Mouse (Mus musculus) adrenal gland, postnatal 36 days (tissue): ENCODE data around the gene Morn4. TPM values are rescaled to one million over a fixed set of nuclear protein-coding genes. Genes with fewer than 3 reads are reported as not detected.
"Not testable (repeated sequence)": the region's sequence is repeated elsewhere in the genome, so short reads cannot be mapped to it uniquely, and the experiment has no call there.

Source experiments
- DNase-seq, 2 experiments: peaks; one replicate each; pipeline ENCODE4 v3.0.0; 2021; ENCODE audit warnings: mixed read lengths in 1 of 2
- total RNA-seq, 2 experiments: library from RNA; stranded (reverse); gene quantifications; 2 replicates each; pipeline ENCODE4 v1.2.3; 2021

Morn4 gene
- total RNA-seq, 2 experiments from 2014 or later = 8.2 to 12.2 TPM

GRCm38 (mm10) chr19:42089103-42089747 is 3.1 kb upstream of the Morn4 start:
- DNase-seq = peak; percentile 46 to 66

- no peak for DNase-seq
Measured at GRCm38 (mm10) chr19:42085690-42086089, 467 bp downstream of the Morn4 start.

- not testable (repeated sequence) for DNase-seq
Measured at GRCm38 (mm10) chr19:42081613-42082012, 4.5 kb downstream of the Morn4 start.

GRCm38 (mm10) chr19:42080469-42080868 is 5.7 kb downstream of the Morn4 start:
- DNase-seq = no peak

GRCm38 (mm10) chr19:42079950-42080349 is 6.2 kb downstream of the Morn4 start:
- DNase-seq = peak; percentile 38 to 48

- no peak for DNase-seq
Measured at GRCm38 (mm10) chr19:42079006-42079405, 7.2 kb downstream of the Morn4 start.

GRCm38 (mm10) chr19:42078566-42078965 is 7.6 kb downstream of the Morn4 start:
- DNase-seq = no peak

- DNase-seq = no peak
Measured at GRCm38 (mm10) chr19:42075992-42076391, 10.2 kb downstream of the Morn4 start.

- no peak for DNase-seq
Measured at GRCm38 (mm10) chr19:42075051-42075450, 11.1 kb downstream of the Morn4 start.

GRCm38 (mm10) chr19:42072802-42073201 is 13.4 kb downstream of the Morn4 start:
- DNase-seq = peak; percentile 39 to 46

GRCm38 (mm10) chr19:42071886-42072608 is 14.1 kb downstream of the Morn4 start:
- no peak for DNase-seq

- DNase-seq = no peak
Measured at GRCm38 (mm10) chr19:42071221-42071620, 14.9 kb downstream of the Morn4 start.

GRCm38 (mm10) chr19:42069241-42069525 is 17.0 kb downstream of the Morn4 start:
- DNase-seq = peak; percentile 37 to 65

- no peak for DNase-seq
Measured at GRCm38 (mm10) chr19:42068441-42069240, 17.5 kb downstream of the Morn4 start.

GRCm38 (mm10) chr19:42061443-42061842 is 24.7 kb downstream of the Morn4 start:
- no peak for DNase-seq

- no peak for DNase-seq
Measured at GRCm38 (mm10) chr19:42058426-42058825, 27.7 kb downstream of the Morn4 start.

- no peak for DNase-seq
Measured at GRCm38 (mm10) chr19:42056719-42057409, 29.3 kb downstream of the Morn4 start.

GRCm38 (mm10) chr19:42055881-42056280 is 30.3 kb downstream of the Morn4 start:
- DNase-seq = peak; percentile 51 to 56

GRCm38 (mm10) chr19:42054255-42054654 is 31.9 kb downstream of the Morn4 start:
- DNase-seq = no peak

- DNase-seq = no peak
Measured at GRCm38 (mm10) chr19:42051948-42052347, 34.2 kb downstream of the Morn4 start, which contains the start of gene 4933411K16Rik. TSS of gene 4933411K16Rik (plus strand) at chr19:42052248.

- no peak for DNase-seq
Measured at GRCm38 (mm10) chr19:42051351-42051750, 34.8 kb downstream of the Morn4 start.

- DNase-seq = no peak
Measured at GRCm38 (mm10) chr19:42050251-42050650, 35.9 kb downstream of the Morn4 start.
